Mouse (Mus musculus): ENCODE data around the gene Ankrd27.

DNA sequence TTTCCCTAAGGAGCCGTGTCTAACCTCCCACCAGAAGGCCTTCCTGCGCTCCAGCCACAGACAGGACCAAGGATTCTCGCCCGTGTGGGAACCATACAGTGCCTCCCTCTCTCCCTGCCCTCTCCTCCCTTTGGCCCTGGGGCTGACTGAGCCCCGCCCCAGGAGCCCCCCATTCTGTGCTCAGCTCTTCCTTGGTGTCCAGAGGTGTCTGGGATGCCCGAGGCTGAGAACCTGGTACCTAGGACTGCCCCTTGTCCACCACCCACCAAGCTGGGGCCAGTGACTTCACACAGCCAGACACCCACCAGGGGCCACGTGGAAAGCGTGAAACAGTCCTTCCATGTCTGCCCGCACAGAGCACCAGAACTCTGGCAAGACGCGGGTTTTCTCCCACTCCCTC lies 23.0 kb upstream of the Ankrd27 start:
- TF ChIP-seq CTCF (IDR thresholded peaks at IDR 0.05; ENCODE audit: borderline replicate concordance, control insufficient read depth, extremely low read depth, insufficient read depth, low read length, poor library complexity) (no peak), POLR2A (IDR thresholded peaks at IDR 0.05; ENCODE audit: control insufficient read depth, extremely low read depth, insufficient read depth, low read length, poor library complexity) (no peak)
